Mouse (Mus musculus) liver, embryonic 12.5 days (tissue): ENCODE data around the gene Arhgap21. TPM values are rescaled to one million over a fixed set of nuclear protein-coding genes. Genes with fewer than 3 reads are reported as not detected.

Source experiments
- ATAC-seq: fragments of 200-750 bp; cut with Nextera tagmentation; 2 replicates; pipeline ENCODE4 v1.8.0; 2017; ENCODE audit warnings: moderate number of reproducible peaks, mild to moderate bottlenecking, moderate library complexity
- H3K27ac ChIP-seq: fragments of 300-500 bp; sonication (generic); 2 replicates; pipeline ENCODE4 v1.5.1; 2016; ENCODE audit warnings: mild to moderate bottlenecking
- H3K27me3 ChIP-seq: fragments of 300-500 bp; sonication (generic); replicated peaks from 2 replicates; pipeline ENCODE4 v1.6.1; 2016; ENCODE audit warnings: mild to moderate bottlenecking, moderate library complexity
- H3K36me3 ChIP-seq: fragments of 300-500 bp; sonication (generic); 2 replicates; pipeline ENCODE4 v1.6.1; 2016; ENCODE audit warnings: mild to moderate bottlenecking, moderate library complexity
- H3K4me1 ChIP-seq: fragments of 300-500 bp; sonication (generic); 2 replicates; pipeline ENCODE4 v1.6.1; 2016
- H3K4me2 ChIP-seq: fragments of 300-500 bp; sonication (generic); 2 replicates; pipeline ENCODE4 v1.6.1; 2016; ENCODE audit warnings: mild to moderate bottlenecking, moderate library complexity
- H3K4me3 ChIP-seq: fragments of 300-500 bp; sonication (generic); 2 replicates; pipeline ENCODE4 v1.5.1; 2016; ENCODE audit warnings: mild to moderate bottlenecking, moderate library complexity
- H3K9ac ChIP-seq: fragments of 300-500 bp; sonication (generic); 2 replicates; pipeline ENCODE4 v1.6.1; 2016; ENCODE audit warnings: mild to moderate bottlenecking, moderate library complexity
- H3K9me3 ChIP-seq: fragments of 300-500 bp; sonication (generic); replicated peaks from 2 replicates; pipeline ENCODE4 v1.6.1; 2016; ENCODE audit warnings: mild to moderate bottlenecking, moderate library complexity
- WGBS: fragments of 180-500 bp; shearing (Covaris S2); methylation state at CpG from one replicate; pipeline ENCODE4 v1.1.7; 2016; ENCODE audit not compliant: insufficient replicate concordance; 5-methylcytosine and 5-hydroxymethylcytosine counted together
- polyA plus RNA-seq: library from polyadenylated mRNA; unstranded; fragments of >200 nt; fragmentation: Nextera tagmentation; extraction: Ambion mirVana; gene quantifications from 2 replicates; pipeline ENCODE4 v1.2.1, GENCODE M21; 2016

Gene Arhgap21
- polyA plus RNA-seq, 1 experiment from 2014 or later, result 12.4 TPM

DNA sequence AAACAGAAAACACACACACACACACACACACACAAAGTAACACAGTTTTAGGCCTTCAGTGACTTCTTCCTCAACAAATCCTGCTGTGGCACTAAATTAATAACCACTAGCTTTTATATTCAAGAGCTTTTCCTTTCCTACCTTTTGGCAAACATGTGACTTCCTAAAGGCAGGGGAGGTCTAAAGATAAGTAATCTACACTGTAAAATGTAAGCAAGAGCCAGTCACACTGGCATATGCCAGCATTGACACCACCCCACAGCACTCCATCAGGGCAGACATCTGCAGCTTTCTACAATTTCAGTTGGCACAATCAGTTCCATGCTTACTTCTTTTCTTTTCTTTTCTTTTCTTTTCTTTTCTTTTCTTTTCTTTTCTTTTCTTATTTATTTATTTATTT, 40.2 kb downstream of the Arhgap21 start:
- no peak for ATAC-seq
- Histone ChIP-seq H3K27ac (no peak overlapping the region), H3K4me1 (peaks cover 41% of the 10 kb centered on the region), H3K9ac (no peak overlapping the region), H3K4me2 (no peak overlapping the region), H3K4me3 (no peak overlapping the region), H3K36me3 (0 out of 2 replicates have a peak, but pooled peaks cover 3% of the 10 kb centered on the region), H3K27me3 (no peaks in the 10 kb centered on the region), H3K9me3 (no peaks in the 10 kb centered on the region)

DNA sequence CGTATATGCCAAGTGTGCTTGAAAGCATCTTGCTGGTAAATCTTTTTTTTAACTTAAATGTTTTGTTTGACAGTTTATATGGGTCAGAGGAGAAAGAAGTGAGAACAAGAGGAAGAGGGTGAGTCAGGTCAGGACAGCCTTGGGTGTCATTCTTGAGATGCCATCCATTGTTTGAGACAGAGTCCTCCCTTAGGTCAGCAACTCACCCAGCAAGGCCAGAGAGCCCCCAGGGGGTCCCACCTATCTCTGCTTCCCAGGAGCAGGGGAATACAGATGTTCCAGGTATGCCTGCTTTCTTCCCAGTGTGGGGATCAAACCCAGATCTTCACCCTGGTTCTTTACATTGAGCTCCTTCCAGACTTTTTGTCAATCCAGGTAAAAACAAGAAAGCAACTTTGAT, 43.7 kb downstream of the Arhgap21 start:
- H3K9me3 ChIP-seq, result no peaks in the 10 kb centered on the region
- no peak for ATAC-seq
- H3K4me1 ChIP-seq, result peaks cover 27% of the 10 kb centered on the region
- no peak overlapping the region for H3K4me3 ChIP-seq
- no peaks in the 10 kb centered on the region for H3K27me3 ChIP-seq
- WGBS, result 50% methylated on average over 1 of the region's 1 CpGs
- H3K4me2 ChIP-seq, result no peak overlapping the region
- H3K36me3 ChIP-seq, result no peaks in the 10 kb centered on the region
- no peak overlapping the region for H3K9ac ChIP-seq
- no peak overlapping the region for H3K27ac ChIP-seq

DNA sequence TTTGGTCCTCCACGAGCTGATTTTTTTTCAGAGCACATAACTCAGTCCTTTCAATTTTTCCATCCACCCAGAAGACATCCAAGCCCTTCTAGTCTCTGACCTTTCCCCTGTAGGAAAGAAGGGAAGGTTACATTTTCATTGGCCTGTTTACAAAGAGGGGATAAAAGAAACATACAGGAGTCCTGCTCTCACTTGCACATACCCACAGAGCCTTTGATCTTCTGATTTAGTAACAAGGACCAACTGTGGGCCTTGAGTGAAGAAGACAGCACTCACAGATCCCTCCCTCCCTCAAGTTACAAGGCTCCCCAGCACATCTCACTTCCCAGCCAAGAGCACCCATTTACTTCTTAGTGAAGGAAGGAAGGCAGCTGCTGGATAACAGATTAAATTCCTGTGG, 46.3 kb downstream of the Arhgap21 start:
- Histone ChIP-seq H3K9me3 (no peaks in the 10 kb centered on the region), H3K9ac (no peak overlapping the region), H3K4me3 (no peak overlapping the region), H3K27me3 (no peaks in the 10 kb centered on the region), H3K36me3 (no peaks in the 10 kb centered on the region), H3K4me2 (no peak overlapping the region), H3K4me1 (peaks cover 17% of the 10 kb centered on the region), H3K27ac (no peak overlapping the region)
- 37% methylated on average over 1 of the region's 1 CpGs for WGBS
- no peak for ATAC-seq

DNA sequence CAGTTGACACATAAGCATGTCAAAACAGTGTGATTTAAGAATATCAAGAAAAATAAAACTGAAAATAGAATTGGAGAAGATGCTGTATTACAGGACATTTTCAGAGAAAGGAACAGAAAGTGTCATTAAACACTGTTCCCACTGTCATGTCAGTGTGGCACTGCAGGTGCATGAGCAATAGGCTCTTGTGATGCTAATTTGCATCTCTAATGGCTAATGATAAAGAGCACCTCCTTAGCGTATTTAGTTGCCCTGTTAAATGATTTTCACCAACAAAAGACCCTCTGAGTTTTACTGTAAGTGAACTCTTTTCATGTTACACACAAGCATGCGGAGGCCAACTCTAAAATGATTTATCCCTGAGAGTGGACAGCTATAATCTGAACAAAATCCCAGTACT, 47.1 kb downstream of the Arhgap21 start:
- Histone ChIP-seq H3K9me3 (no peaks in the 10 kb centered on the region), H3K27ac (no peak overlapping the region), H3K27me3 (no peaks in the 10 kb centered on the region), H3K4me2 (no peak overlapping the region), H3K4me1 (peaks cover 17% of the 10 kb centered on the region), H3K36me3 (no peaks in the 10 kb centered on the region), H3K9ac (no peak overlapping the region), H3K4me3 (no peak overlapping the region)
- WGBS, result 87% methylated on average over 2 of the region's 2 CpGs
- ATAC-seq, result no peak

DNA sequence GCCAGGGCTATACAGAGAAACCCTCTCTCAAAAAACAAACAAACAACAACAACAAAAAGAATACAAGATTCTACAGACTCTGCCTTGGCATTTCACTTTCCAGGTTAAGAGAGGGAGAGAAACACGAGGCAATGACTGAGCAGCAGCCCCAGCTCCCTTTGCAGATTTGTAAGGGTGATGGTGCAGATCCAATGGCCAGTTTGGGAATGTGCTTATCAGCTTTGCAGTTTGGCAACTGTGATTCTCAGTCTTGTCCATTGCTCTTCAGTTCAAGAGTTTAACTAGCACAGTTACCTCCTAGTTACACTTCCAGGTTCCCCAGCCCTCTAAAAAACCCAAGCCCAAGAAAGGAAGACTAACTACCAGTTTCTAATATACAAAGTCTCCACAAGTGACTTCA, 47.7 kb downstream of the Arhgap21 start:
- Histone ChIP-seq H3K9ac (no peak overlapping the region), H3K36me3 (no peaks in the 10 kb centered on the region), H3K27me3 (no peaks in the 10 kb centered on the region), H3K27ac (no peak overlapping the region), H3K4me2 (no peak overlapping the region), H3K9me3 (no peaks in the 10 kb centered on the region), H3K4me3 (no peak overlapping the region), H3K4me1 (peaks cover 15% of the 10 kb centered on the region)
- ATAC-seq, result no peak
- WGBS, result 41% methylated on average over 1 of the region's 1 CpGs

DNA sequence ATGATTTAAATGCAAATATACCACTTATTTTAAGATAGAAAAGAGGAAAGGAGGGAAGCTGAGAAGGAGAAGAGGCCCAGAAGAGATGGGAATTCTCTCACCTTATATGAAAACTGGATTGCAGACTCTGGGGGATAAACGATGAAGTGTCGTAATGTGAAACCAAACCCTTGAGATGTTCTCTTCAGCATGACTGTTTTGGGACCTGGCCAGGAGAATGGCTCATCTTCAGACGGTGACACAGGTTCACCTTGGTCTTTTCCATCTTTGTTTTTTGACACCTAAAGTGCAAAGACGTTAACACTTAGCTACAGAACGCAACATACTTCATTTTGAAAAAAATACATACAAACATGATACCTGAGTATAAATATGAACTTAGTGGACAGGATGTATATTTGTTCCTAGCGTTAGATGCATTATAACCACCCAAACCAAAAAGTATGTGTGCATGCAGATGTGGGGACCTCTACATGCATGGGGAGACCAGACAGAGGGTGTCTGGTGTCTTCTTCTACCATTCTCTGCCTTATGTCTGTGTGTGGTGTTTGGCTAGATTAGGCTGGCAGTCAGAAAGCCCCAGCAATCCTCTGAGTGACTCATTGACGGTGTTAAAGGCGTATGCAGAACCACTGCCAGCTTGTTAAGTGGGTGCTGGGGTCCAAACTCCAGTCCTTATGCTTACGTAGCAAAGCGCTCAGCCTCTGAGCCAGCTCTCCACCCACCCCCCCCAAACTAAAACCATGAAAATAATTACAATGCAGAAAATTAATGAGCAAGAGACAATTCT, 54.0 kb downstream of the Arhgap21 start:
- no peak for ATAC-seq
- WGBS, result 90% methylated on average over 10 of the region's 10 CpGs
- H3K4me1 ChIP-seq, result 0 out of 2 replicates have a peak, but pooled peaks cover 4% of the 10 kb centered on the region
- H3K9ac ChIP-seq, result no peak overlapping the region
- no peak overlapping the region for H3K4me2 ChIP-seq
- no peak overlapping the region for H3K4me3 ChIP-seq
- H3K36me3 ChIP-seq, result peaks cover 23% of the 10 kb centered on the region
- H3K27me3 ChIP-seq, result no peaks in the 10 kb centered on the region
- no peak overlapping the region for H3K27ac ChIP-seq
- H3K9me3 ChIP-seq, result no peaks in the 10 kb centered on the region

DNA sequence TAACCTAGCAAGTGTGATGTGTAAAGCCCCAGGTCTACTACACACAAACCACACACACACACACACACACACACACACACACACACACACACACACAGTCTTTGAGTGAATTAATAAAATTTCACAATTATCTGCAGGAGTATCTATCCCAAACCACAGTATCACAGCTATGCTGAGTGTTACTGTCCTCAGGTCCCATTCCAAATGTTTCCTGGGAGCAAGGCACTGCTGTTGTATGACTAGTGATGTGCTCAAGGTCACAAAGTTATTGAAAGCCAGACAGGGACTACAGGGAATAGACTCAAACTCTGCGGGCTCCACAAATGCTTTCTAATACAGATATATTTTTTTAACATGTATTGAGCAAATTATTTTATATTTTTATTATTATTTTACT, 55.7 kb downstream of the Arhgap21 start:
- no peak overlapping the region for H3K9ac ChIP-seq
- H3K9me3 ChIP-seq, result no peaks in the 10 kb centered on the region
- no peak overlapping the region for H3K4me2 ChIP-seq
- H3K4me3 ChIP-seq, result no peak overlapping the region
- H3K27me3 ChIP-seq, result no peaks in the 10 kb centered on the region
- peaks cover 26% of the 10 kb centered on the region for H3K36me3 ChIP-seq
- ATAC-seq, result no peak
- H3K27ac ChIP-seq, result no peak overlapping the region
- 93% methylated on average over 1 of the region's 1 CpGs for WGBS
- no peaks in the 10 kb centered on the region for H3K4me1 ChIP-seq

DNA sequence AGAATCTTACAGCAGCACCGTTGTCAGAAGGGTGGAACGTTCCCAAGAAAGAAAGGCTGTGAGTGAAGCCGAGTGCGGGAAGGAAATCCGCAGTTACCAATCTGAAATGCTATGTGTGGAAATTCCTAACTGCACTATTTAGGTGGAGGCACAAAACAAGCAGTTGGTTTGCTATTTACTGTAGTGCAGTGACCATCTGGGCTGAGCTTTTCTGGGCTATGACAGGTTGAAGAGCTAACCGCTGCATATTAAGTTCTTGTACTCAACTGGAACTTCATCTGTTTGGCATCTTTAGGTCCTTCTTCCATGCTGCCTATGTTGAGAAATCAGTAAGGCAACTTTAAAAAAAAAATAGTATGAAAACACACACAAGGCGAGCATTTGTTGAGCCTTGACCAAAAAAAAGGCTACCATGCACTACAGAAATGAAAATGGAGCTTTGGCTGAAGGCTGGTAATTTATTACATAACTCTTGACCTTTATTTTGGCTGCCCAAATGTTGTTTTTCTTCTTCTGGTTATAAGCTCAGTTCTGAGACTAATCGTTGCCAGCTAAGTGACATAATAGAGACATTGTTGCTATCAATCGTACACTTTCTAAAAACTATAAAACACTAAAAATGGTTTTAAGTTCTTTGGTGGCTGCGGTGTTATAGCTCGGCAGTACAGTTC, 56.2 kb downstream of the Arhgap21 start:
- Histone ChIP-seq H3K4me1 (no peaks in the 10 kb centered on the region), H3K9me3 (no peaks in the 10 kb centered on the region), H3K27ac (no peak overlapping the region), H3K36me3 (peaks cover 26% of the 10 kb centered on the region), H3K4me3 (no peak overlapping the region), H3K9ac (no peak overlapping the region), H3K4me2 (no peak overlapping the region), H3K27me3 (no peaks in the 10 kb centered on the region)
- ATAC-seq, result no peak
- WGBS, result 89% methylated on average over 11 of the region's 11 CpGs

DNA sequence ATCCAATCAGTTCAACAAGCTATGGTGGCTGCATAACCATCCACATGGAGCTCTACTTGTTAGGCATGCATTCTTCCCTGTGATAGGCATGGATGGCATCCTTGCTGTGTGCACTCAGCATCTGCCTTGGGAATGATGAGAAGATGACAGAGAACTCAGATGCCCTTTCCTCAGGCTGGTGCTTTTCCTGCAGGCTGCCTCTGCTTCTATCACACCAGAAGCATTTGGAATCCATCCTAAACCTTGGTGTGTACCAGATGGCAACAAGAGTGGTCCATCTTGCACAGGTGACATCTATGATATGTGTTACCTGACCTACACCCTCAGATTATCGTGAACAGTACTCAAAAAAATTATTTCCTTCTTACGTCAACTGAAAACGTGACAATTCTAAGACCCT, 58.2 kb downstream of the Arhgap21 start:
- ATAC-seq, result no peak
- H3K9me3 ChIP-seq, result no peaks in the 10 kb centered on the region
- no peaks in the 10 kb centered on the region for H3K27me3 ChIP-seq
- no peak overlapping the region for H3K27ac ChIP-seq
- H3K36me3 ChIP-seq, result peaks cover 26% of the 10 kb centered on the region
- H3K4me1 ChIP-seq, result no peaks in the 10 kb centered on the region
- 93% methylated on average over 3 of the region's 3 CpGs for WGBS
- H3K4me3 ChIP-seq, result no peak overlapping the region
- no peak overlapping the region for H3K9ac ChIP-seq
- H3K4me2 ChIP-seq, result no peak overlapping the region

DNA sequence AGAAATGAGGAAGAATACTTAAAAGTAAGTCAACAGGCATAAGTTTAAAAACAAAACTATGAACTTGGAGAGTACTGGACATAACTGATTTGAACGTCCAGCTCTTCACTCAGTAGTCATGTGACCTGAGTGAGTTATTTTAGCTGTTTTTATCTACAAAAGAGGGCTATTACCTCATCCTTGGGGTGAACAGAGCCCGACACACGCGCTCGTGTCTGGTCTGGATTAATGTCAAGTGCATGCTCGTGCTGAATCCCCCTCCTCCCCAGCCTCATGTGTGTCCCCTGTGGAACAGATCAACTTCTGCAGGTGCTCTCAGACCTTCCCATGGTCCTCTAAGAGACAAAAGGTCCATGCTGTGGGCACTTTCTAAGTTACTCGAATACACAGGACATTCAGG, 59.3 kb downstream of the Arhgap21 start:
- H3K4me1 ChIP-seq, result no peaks in the 10 kb centered on the region
- H3K27me3 ChIP-seq, result no peaks in the 10 kb centered on the region
- ATAC-seq, result no peak
- no peak overlapping the region for H3K27ac ChIP-seq
- H3K9ac ChIP-seq, result no peak overlapping the region
- 66% methylated on average over 7 of the region's 7 CpGs for WGBS
- H3K9me3 ChIP-seq, result no peaks in the 10 kb centered on the region
- H3K4me2 ChIP-seq, result no peak overlapping the region
- H3K36me3 ChIP-seq, result peaks cover 35% of the 10 kb centered on the region
- H3K4me3 ChIP-seq, result no peak overlapping the region

DNA sequence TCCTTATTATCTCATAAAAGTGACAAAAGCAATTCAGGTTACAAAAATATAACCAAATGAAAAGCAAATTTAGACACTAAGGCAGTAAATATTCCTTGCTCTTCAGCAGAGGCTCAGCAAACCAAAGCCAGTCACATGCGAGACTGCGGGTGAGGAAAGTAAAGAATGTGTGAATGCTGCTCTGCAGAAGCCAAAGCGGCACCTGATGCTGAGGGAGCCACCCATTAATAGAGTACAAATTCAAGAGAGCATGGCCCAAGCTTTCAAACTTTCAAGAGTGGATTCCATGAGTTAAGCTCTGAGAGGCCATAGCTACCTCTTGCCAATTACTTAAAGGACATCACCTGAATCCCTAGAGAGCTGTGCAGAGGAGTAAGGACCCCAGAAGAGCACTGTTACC, 61.4 kb downstream of the Arhgap21 start:
- Histone ChIP-seq H3K4me1 (no peaks in the 10 kb centered on the region), H3K27me3 (no peaks in the 10 kb centered on the region), H3K4me3 (no peak overlapping the region), H3K36me3 (peaks cover 30% of the 10 kb centered on the region), H3K27ac (no peak overlapping the region), H3K4me2 (no peak overlapping the region), H3K9ac (no peak overlapping the region), H3K9me3 (no peaks in the 10 kb centered on the region)
- WGBS, result 93% methylated on average over 3 of the region's 3 CpGs
- no peak for ATAC-seq

DNA sequence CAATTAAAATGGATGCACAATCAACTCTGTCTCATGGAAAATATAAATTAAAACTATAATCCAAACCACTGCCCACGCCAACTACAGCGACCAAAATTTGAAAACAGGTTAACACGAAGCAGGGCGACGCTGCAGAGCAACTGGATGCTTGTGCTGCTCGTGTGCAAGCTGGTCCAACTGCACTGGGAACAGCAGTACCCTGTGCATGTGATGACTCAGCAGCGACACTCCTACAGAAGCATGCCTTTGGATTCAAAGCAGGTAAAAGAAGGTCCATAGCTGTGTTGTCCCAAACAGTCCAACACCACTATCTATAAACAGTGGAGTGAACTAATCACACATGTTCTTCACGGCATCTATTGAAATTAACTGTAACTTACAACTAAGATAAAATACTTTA, 63.3 kb downstream of the Arhgap21 start:
- ATAC-seq, result no peak
- WGBS, result 92% methylated on average over 8 of the region's 8 CpGs
- no peak overlapping the region for H3K4me2 ChIP-seq
- H3K27ac ChIP-seq, result no peak overlapping the region
- H3K27me3 ChIP-seq, result no peaks in the 10 kb centered on the region
- peaks cover 18% of the 10 kb centered on the region; the same call in 1 of the 2 replicates for H3K36me3 ChIP-seq
- no peaks in the 10 kb centered on the region for H3K4me1 ChIP-seq
- H3K9ac ChIP-seq, result no peak overlapping the region
- no peaks in the 10 kb centered on the region for H3K9me3 ChIP-seq
- H3K4me3 ChIP-seq, result no peak overlapping the region
